Mouse (Mus musculus): ENCODE data around the gene Cep85l. TPM values are rescaled to one million over a fixed set of nuclear protein-coding genes. Genes with fewer than 3 reads are reported as not detected.

The Cep85l gene
- polyA plus RNA-seq, 1 experiment from 2014 or later, result 1.5 TPM

DNA sequence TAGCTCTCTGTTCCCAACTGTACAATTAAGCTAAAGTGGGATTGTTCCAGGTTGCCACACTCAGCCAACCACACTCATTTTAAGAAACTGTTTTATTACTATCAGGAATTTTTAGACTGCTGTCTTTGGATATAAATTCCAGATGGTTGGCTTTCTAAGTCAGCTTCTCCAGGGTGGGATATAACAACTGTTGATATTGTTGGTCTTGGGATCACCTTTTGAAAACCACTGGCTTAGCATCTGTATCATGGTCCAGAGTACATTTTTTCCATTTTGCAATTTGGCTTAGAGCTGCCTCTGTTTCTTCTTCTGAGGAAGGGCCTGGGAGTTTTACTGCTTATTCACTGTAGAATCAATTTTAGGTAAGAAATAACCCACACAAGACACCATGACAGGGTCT lies 40.3 kb upstream of the Cep85l start:
- Histone ChIP-seq H3K27ac (ENCODE audit: low read depth, low read length) (no peak overlapping the region), H3K27me3 (replicated peaks; ENCODE audit: control insufficient read depth, insufficient read depth, low read length) (no peaks in the 10 kb centered on the region), H3K4me1 (replicated peaks; ENCODE audit: control insufficient read depth, insufficient read depth, low read length) (no peaks in the 10 kb centered on the region), H3K36me3 (ENCODE audit: control insufficient read depth, insufficient read depth) (no peaks in the 10 kb centered on the region), H3K4me3 (ENCODE audit: low read depth, low read length) (no peak overlapping the region), H3K9ac (ENCODE audit: low read depth, low read length) (no peak overlapping the region), H3K9me3 (ENCODE audit: control insufficient read depth) (no peaks in the 10 kb centered on the region), H3K4me2 (replicated peaks; ENCODE audit: low read depth) (no peak overlapping the region)
- no peak for ATAC-seq
- TF ChIP-seq CTCF (IDR thresholded peaks at IDR 0.05; ENCODE audit: low read depth), result no peak

DNA sequence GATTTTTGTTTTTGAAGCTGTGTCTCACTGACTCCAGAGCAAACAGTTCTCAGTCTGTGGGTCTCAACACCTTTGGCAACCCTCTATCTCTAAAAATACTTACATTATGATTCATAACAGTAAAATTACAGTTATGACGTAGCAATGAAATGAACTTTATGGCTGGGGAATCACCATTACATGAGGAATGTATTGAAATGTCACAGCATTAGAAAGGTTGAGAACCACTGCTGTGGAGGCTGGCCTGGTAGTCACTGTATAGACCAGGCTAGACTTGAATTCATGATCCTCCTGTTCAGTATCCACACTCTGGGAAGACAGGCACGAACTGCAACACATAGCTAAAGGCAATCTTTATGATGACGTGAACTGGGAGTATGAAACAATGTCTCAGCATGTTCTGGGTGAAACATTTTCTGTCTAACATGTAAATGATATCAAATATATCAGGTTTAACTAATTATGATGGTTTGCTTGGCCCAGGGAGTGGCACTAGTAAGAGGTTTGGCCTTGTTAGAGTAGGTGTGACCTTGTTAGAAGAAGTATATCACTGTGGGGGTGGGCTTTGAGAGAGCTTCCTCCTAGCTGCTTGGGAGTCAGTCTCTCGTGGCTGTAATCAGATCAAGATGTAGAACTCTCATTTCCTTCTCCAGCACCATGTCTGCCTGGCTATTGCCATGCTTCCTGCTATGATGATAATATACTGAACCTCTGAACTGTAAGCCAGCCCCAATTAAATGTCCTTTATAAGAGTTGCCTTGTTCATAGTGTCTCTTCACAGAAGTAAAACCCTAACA lies 39.6 kb upstream of the Cep85l start:
- H3K9ac ChIP-seq (ENCODE audit: low read depth, low read length), result no peak overlapping the region
- H3K4me2 ChIP-seq (replicated peaks; ENCODE audit: low read depth), result no peak overlapping the region
- TF ChIP-seq CTCF (IDR thresholded peaks at IDR 0.05; ENCODE audit: low read depth), result no peak
- H3K36me3 ChIP-seq (ENCODE audit: control insufficient read depth, insufficient read depth), result no peaks in the 10 kb centered on the region
- H3K4me1 ChIP-seq (replicated peaks; ENCODE audit: control insufficient read depth, insufficient read depth, low read length), result no peaks in the 10 kb centered on the region
- no peaks in the 10 kb centered on the region for H3K9me3 ChIP-seq (ENCODE audit: control insufficient read depth)
- no peak overlapping the region for H3K27ac ChIP-seq (ENCODE audit: low read depth, low read length)
- H3K27me3 ChIP-seq (replicated peaks; ENCODE audit: control insufficient read depth, insufficient read depth, low read length), result no peaks in the 10 kb centered on the region
- H3K4me3 ChIP-seq (ENCODE audit: low read depth, low read length), result no peak overlapping the region
- WGBS, result 61% methylated on average over 4 of the region's 4 CpGs
- no peak for ATAC-seq

DNA sequence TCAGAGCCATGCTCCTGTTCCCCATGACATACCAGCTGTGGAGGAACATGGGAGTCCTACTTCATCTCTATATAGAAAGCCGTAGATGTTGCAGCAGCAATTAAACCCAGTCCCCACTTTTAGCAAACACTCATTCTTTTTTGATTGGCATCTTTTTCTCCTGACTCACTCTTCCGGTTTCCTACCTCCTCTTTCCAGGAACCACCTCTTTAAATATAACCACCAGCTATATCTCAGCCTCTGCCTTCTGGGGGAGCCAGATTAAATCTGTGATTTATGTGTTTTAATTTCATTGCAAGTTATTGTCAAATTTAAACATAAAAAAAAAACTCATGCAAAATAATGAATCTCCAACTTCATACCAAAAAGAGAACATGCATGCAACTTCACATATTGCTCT lies 37.3 kb upstream of the Cep85l start:
- no peak overlapping the region for H3K9ac ChIP-seq (ENCODE audit: low read depth, low read length)
- H3K4me1 ChIP-seq (replicated peaks; ENCODE audit: control insufficient read depth, insufficient read depth, low read length), result no peaks in the 10 kb centered on the region
- 42% methylated on average over 2 of the region's 2 CpGs for WGBS
- no peak overlapping the region for H3K27ac ChIP-seq (ENCODE audit: low read depth, low read length)
- TF ChIP-seq CTCF (IDR thresholded peaks at IDR 0.05; ENCODE audit: low read depth), result no peak
- no peaks in the 10 kb centered on the region for H3K36me3 ChIP-seq (ENCODE audit: control insufficient read depth, insufficient read depth)
- no peak for ATAC-seq
- H3K4me3 ChIP-seq (ENCODE audit: low read depth, low read length), result no peak overlapping the region
- no peaks in the 10 kb centered on the region for H3K9me3 ChIP-seq (ENCODE audit: control insufficient read depth)
- H3K27me3 ChIP-seq (replicated peaks; ENCODE audit: control insufficient read depth, insufficient read depth, low read length), result no peaks in the 10 kb centered on the region
- H3K4me2 ChIP-seq (replicated peaks; ENCODE audit: low read depth), result no peak overlapping the region

DNA sequence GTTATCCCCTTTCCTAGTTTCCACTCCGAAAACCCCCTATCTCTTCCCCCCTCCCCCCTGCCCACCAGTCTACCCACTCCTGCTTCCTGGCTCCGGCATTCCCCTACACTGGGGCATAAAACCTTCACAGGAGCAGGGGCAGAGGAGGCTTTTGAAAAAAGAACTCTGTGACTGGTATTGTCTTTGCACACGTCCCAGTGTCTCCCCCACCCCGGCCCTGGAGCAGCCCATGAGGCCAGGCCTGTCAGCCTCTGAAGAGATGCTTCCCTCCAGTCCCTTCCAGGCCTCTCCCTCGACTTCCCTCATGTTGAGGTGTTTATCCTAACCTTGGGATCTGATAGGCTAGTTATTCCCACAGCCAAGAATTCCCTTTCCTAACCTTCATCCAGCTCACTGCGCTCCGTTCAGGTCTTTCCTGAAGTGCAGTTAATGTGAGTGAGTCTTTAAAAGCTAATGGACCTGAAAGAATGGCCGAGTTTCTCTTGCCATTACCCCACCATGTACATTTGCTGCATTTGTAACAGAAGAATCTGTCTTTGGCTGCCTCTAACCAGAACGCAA lies 36.5 kb upstream of the Cep85l start:
- no peak overlapping the region for H3K9ac ChIP-seq (ENCODE audit: low read depth, low read length)
- no peak overlapping the region for H3K4me2 ChIP-seq (replicated peaks; ENCODE audit: low read depth)
- 70% methylated on average over 9 of the region's 9 CpGs for WGBS
- no peaks in the 10 kb centered on the region for H3K9me3 ChIP-seq (ENCODE audit: control insufficient read depth)
- no peaks in the 10 kb centered on the region for H3K27me3 ChIP-seq (replicated peaks; ENCODE audit: control insufficient read depth, insufficient read depth, low read length)
- no peaks in the 10 kb centered on the region for H3K4me1 ChIP-seq (replicated peaks; ENCODE audit: control insufficient read depth, insufficient read depth, low read length)
- no peak for ATAC-seq
- no peaks in the 10 kb centered on the region for H3K36me3 ChIP-seq (ENCODE audit: control insufficient read depth, insufficient read depth)
- no peak overlapping the region for H3K4me3 ChIP-seq (ENCODE audit: low read depth, low read length)
- H3K27ac ChIP-seq (ENCODE audit: low read depth, low read length), result no peak overlapping the region
- TF ChIP-seq CTCF (IDR thresholded peaks at IDR 0.05; ENCODE audit: low read depth), result no peak

DNA sequence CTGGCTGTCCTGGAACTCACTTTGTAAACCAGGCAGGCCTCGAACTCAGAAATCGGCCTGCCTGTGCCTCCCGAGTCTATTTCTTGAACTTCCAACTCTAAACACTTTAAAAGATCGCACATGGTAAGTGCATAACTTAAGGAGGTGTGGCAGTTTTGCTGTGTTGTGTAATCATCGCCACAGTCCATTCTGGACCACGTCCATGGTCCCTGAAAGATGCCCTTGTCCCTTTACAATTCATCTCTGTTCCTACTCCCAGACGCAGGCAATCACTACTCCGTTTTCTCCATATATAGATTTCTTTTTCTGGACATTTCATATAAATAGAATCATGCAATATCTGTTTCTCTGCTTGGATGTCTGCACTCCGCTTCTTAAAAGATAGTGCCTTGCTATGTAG lies 35.5 kb upstream of the Cep85l start:
- Histone ChIP-seq H3K4me1 (replicated peaks; ENCODE audit: control insufficient read depth, insufficient read depth, low read length) (no peaks in the 10 kb centered on the region), H3K4me2 (replicated peaks; ENCODE audit: low read depth) (no peak overlapping the region), H3K9ac (ENCODE audit: low read depth, low read length) (no peak overlapping the region), H3K9me3 (ENCODE audit: control insufficient read depth) (no peaks in the 10 kb centered on the region), H3K27me3 (replicated peaks; ENCODE audit: control insufficient read depth, insufficient read depth, low read length) (no peaks in the 10 kb centered on the region), H3K4me3 (ENCODE audit: low read depth, low read length) (no peak overlapping the region), H3K27ac (ENCODE audit: low read depth, low read length) (no peak overlapping the region), H3K36me3 (ENCODE audit: control insufficient read depth, insufficient read depth) (no peaks in the 10 kb centered on the region)
- 80% methylated on average over 9 of the region's 9 CpGs for WGBS
- TF ChIP-seq CTCF (IDR thresholded peaks at IDR 0.05; ENCODE audit: low read depth), result no peak
- ATAC-seq, result no peak

DNA sequence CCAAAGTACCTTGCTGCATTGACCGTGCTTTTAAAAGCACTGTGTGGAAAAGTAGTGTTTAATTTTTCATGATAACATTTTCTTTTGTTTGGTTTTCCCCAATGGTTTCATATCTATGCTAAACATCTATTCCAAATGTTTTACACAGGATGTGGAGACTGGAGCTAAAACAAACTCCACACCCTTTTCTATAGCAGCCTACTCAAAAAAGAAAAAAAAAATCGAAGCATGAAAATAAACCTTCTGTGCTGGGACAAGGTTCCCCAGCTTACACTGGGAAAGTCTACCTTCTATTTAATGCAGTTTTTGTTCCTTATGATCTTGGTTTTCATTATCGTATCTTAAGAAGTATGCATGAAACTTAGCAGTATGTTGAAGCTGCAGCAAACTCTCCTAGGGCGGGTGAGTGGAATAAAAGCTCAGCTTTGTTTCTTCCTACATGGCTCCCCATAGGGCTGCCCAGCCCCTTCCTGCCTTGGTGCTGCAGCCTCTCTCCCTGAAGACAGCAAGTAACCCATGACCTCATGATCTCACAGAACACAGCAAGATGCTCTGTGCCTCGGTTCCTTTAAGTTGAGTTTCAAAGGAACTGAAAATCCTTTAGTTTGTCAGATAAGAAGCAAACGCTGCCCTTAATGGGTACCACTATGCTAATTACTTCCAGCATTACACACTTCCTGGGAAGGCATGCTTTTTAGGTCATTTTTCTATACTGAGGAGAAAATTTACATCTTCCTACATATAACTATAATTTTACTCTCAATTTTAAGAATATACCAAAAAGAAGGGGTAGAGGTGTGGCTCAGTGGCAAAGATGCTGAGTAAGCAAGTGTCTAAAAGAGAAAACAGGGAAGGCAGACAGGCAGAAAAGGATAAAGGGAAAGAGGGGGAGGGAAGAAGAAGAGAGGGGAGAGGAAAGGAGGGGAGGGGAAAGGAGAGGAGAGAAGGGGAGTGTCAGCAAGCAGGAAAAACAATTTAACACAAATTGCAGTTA lies 34.6 kb upstream of the Cep85l start:
- Histone ChIP-seq H3K36me3 (ENCODE audit: control insufficient read depth, insufficient read depth) (no peaks in the 10 kb centered on the region), H3K9ac (ENCODE audit: low read depth, low read length) (no peak overlapping the region), H3K4me1 (replicated peaks; ENCODE audit: control insufficient read depth, insufficient read depth, low read length) (no peaks in the 10 kb centered on the region), H3K4me2 (replicated peaks; ENCODE audit: low read depth) (no peak overlapping the region), H3K27ac (ENCODE audit: low read depth, low read length) (no peak overlapping the region), H3K27me3 (replicated peaks; ENCODE audit: control insufficient read depth, insufficient read depth, low read length) (no peaks in the 10 kb centered on the region), H3K4me3 (ENCODE audit: low read depth, low read length) (no peak overlapping the region), H3K9me3 (ENCODE audit: control insufficient read depth) (no peaks in the 10 kb centered on the region)
- WGBS, result 33% methylated on average over 6 of the region's 6 CpGs
- TF ChIP-seq CTCF (IDR thresholded peaks at IDR 0.05; ENCODE audit: low read depth), result no peak
- no peak for ATAC-seq

All from intestine, postnatal 0 days (tissue).